Mouse (Mus musculus) adrenal gland, adult 18-20 months (tissue): ENCODE measurements around the gene Epsti1. TPM values are rescaled to one million over a fixed set of nuclear protein-coding genes. Genes with fewer than 3 reads are reported as not detected.
"Not testable (repeated sequence)": the region's sequence is repeated elsewhere in the genome, so short reads cannot be mapped to it uniquely, and the experiment has no call there.

Source experiments
- DNase-seq, 2 experiments: peaks; one replicate each; pipeline ENCODE4 v3.0.0; 2021 to 2022; ENCODE audit warnings: low spot score in 2 of 2
- long read RNA-seq, 2 experiments: library from polyadenylated mRNA; stranded (forward); transcript quantifications; one replicate each; pipeline ENCODE4 v2.0.0; 2021
- total RNA-seq, 2 experiments: library from RNA; stranded (reverse); gene quantifications; 1 replicate in 1 of 2; 2 replicates in 1 of 2; pipeline ENCODE4 v1.2.3; 2021

Gene Epsti1
- 1 to 10 TPM; 2.2 to 2.5 TPM for total RNA-seq
- long read RNA-seq, experiment 1, partial matches to known transcripts = 0 of 3 reads
- long read RNA-seq, experiment 1, other reads (novel, unspliced or antisense) = 0 of 3 reads
- long read RNA-seq, experiment 2 = 0 reads

DNA sequence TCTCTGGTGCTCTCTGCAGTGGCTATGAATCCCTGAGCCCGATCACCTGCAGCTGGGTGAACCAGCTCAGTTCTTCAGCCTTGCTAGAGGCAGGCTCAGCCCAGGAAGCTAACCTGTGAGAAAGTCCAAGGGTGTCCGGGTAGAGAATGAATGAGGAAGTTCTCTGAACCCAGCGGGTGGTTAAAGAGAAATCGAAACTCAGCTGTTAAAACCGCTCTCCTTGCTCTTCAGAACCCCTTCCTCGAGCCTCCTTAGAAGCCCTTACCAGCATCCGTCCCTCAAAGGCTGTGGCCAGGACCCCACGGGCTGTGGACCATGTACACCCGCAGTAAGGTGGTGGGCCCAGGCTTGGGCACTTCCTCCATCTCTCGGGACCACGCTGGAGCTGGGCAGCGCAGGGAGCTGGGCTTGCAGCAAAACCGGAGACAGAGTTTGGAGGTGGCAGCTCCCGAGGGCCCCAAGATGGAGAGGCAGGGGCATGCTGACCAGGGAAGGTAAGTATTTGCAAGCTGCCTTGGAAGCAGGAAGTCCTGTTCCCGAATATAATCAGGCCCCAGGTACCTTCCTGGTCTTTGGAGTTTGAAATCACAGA, at the start of gene Epsti1:
Gene Epsti1, plus strand, starts transcription at position 69 of the 592 bp plus-strand sequence.
- no peak for DNase-seq

DNA sequence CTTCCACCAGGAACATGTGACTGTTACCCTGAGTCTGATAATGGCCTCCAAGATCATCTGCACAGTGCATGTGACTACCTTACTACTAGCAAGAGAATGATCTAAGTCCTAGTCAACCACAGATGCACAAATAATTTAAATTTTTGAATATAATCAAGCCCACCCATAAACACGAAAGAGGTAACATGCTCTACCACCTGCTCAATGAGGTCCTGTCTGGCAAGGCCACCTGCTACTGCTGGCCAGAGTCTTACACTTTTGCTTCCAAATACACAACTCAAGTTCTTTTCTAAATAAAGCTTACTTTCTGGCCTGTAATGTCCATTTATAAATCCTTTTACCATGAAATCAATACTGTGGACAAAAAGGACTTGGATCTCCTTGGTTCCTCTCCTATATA, 44.1 kb upstream of the Epsti1 start:
- no peak for DNase-seq

DNA sequence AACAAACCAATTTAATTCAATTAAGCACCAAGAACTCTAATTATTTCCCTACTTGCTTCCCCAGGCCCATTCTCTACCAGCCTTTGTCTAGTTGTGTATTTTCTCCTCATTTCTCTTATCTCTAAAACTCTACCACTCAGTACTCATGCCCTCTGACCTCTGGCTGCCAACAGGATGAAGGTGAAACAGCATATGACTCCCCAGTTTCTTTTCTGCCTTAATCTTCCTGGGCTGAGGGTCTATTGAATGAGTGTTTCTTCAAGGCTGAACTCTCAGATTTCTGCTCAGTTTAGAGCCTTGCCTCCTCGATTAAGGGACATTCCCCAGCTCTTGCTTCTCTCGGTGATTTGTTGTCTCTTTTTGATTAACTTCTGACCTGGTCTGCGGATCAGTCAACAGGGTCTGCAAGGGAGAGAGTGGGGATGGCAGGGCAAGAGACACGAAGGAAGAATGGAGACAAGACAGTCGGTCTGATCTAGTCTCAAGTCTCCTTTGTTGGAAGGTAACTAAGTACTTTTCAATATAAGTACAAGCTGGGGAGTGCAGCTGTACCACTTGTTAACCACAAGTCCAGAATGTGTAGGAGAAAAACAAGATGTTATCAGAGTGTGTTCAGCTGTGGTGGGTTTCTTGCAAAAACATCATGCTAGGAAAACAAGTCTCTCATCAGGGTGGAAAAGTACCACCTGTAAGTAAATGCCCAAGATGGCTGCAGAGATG, 43.0 kb upstream of the Epsti1 start:
- no peak for DNase-seq

DNA sequence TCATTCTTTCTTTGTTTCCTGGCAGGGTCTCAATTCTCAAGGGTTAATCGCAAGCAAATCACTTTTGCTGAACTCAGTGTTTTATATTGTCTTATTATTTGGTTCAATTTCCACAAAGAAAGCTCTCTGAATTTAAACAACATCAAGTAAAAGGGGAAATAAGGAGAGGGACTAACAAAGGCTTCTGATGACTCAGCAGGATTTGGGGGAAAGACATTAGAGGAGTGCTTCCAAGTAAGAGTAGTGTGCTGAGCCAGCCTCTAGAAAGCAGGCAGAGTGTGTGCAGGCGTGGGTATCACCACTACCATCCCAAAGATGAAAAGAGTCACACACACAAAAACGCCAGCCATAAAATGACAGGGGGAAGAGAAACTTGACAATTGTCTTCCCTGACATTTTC, 40.0 kb upstream of the Epsti1 start:
- DNase-seq = no peak

DNA sequence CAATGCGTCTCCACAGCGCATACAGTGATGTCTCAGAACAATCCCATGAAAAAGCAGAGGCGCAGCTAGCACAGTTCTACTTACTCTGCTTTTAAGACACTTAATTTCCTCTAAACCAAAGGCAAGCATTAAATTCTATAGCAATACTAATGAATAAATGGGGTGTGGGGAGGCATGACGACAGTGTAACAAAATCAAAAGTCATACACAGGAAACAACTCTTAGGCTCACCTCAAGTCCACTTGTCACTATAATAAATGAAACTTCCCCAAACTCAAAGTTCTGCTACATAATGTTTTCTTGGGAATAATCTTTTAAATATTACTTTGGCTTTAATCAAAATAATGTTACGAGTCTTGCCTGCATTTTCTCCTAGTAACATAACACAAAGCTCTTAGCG, 39.5 kb upstream of the Epsti1 start:
- DNase-seq = no peak

DNA sequence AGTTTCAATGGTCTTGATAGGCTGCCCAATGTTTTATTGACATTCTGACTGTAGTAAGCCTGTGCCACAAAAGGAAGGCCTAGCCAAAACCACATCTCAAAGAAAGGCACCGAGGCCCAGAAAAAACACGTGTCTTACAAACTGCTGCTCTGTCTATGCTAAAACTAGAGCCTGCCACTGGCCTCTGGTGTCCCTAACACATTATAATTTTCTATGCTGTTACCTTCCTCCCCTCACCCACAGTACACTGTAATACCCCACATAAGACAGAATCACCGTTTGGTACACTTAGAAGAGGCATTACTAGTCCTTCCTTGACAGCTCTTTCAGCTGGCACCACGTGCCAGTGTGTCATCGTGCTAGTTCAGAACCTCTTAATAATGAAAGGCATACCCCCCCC, 36.4 kb upstream of the Epsti1 start:
- DNase-seq = no peak

DNA sequence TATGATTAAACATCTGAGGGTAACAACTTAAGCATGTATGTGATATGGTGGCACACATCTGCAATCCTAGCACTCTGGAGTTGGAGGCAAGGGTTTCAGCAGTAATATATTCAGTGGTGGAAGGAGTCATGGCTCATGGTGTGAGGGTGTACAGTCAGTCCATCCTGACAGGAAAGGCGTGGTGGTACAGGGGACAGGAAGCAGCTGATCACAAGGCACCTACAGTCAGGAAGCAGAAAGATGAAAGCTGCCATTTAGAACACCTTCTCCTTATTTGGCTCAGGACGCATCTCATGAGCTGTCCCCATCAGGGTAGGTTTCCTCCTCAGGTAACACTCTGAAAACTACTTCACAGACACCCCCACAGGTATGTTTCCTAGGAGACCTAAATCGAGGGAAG, 33.1 kb upstream of the Epsti1 start:
- DNase-seq = no peak

DNA sequence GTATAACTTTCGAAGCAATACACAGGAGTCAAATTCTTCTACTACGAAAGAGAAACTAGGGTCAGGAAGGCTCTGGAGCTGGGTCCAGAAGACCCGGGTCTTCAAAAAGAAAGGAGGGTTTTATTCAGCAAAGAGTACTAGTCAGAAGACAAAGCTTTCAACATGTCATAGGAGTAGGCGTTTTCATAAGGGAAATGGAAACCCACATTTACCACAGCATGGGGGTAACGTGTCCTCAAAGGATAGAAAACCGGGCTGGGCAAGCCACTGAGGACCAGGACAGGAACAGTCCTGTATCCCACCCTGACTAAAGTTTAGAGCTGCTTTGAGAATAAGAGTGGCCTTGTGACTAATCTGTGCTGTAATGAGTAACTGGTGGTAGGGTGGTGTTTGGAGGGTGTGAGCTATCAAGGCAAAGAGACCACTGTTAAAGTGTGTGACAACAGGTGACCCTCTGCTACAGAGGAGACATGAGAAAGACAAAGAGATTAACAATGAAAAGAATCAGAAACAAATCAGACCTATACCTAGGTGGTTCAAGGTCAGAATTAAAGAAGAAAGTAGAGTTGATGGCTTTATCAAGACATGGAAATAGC, 32.6 kb upstream of the Epsti1 start:
- no peak for DNase-seq

DNA sequence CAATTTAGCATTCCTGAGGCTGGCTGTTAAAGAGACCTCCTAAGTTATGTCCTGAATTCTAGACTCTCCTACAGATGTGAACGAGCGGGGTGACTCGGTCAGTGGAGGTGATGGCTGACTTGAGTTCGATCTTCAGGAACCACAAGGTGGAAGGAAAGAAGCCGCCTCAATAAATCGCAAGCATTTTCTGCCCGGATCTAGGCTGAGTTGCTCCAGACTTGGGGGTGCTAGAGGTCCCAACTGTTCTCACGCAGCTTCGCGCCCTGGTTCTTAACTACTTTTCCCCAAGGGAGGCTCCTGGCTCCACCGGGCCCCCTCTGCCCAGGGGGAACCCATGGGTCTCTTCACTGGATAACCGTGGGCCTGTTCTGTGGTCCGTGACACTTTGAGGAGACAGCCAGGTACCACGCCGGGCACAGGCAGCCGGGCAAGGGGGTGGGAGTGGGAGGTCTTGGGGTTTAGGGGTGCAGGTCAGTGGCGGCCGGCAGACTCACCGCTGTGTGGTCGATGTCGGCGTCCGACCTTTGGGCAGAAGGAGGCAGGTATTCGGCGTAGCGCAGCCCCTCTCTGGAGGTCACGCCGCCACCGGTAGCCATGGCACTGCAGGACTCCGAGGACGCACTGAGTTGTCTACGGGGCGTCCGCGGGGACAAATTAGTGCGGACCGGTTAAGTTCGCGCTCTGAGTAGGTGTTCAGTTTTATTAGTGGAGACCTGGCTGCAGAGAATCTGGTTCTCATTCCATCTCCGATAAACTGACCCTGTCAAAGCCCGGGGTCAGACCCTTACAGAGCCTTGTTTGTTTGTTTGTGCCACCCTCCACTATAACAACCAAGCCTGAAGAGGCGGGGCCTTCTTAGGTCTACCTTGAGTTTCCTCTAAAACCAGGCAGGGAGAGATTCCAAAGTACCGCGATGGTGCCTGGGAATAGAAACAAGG, 29.5 kb upstream of the Epsti1 start, which contains the start of gene Dnajc15:
Gene Dnajc15, minus strand, starts transcription at position 822 of the 938 bp plus-strand sequence.
- DNase-seq = peak; percentile 90 to 94

DNA sequence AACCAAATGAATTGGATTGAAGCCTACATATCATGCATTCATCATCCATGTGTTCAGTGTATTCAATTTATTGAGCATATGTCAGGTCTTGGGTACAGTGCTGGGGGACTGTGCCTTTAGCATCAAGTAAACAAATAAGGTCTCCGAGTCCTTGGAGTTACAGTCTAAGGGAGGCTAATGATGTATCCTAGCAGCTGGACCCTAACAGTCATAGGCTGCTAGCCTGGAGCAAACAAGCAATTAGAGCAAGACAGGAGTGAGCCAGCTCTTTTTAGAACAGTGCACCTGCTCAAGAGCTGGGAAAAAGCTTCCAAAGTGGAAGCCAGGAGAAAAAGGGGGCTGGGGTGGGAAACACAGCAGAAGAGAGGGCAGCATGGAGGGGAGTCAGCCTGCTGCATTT, 27.8 kb upstream of the Epsti1 start:
- DNase-seq = no peak

DNA sequence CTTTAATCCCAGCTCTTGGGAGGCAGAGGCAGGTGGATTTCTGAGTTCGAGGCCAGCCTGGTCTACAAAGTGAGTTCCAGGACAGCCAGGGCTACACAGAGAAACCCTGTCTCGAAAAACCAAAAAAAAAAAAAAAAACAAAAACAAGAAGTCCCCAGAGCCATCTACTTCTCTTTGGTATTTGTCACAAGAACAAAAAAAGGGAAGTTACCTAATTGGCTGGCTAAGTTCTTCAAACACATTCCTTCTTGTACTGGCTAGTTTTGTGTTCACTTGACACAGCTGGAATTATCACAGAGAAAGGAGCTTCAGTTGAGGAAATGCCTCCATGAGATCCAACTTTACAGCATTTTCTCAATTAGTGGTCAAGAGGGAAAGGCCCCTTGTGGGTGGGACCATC, 26.2 kb upstream of the Epsti1 start:
- not testable (repeated sequence) for DNase-seq

DNA sequence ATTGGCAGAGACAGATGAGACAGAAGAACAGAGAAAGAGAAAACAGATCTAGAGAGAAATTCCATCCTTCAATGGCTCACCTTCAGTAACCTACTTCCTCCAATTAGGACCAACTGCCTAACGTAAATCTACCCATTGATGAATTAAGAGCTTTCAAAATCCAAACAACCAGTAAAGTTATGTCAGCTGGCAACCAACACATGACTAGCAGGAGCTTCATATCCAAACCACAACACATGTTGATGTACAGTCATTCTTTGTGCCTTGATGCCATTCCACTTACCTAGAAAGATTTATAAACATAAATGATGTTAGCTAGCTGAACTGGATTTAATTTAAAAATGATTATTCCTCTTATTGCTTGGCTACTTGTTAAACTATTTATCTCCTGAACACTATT, 22.0 kb upstream of the Epsti1 start:
- no peak for DNase-seq

DNA sequence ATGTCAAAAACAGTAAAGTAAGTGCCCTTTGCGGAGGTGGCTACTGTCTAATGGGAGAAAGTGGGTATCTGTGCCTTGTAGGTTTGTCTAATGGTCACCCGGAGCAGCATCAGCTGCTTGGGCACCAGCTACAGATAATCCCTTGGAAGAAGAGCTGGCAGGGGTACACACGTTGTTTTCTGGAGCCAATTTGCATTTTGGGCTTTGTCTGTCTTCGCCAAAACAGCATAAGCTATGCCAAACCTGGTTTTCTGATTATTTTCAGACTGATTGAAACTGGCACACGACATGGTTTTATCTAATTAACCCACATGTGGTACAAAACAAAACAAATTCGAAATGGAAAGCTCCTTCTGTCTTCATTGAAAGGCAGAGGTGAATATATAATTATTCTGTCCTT, 21.4 kb upstream of the Epsti1 start:
- DNase-seq = no peak

DNA sequence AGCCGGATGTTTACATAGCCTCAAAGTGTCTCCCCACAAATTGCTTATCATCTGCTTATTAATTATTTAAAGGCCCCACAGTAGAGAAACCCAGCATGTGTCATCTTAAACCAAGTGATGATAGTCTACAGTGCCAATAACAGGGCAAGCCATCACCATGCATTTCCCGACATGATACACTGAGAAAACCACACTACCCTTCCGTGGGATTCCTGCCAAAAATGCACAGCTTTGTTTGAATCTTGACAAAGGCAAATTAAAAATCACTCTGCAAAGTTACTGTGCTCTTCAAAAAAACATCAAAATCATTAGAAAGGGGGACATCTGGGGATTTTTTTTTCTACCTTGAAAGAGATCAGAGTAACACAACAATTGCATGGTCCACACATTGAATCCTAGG, 17.7 kb upstream of the Epsti1 start:
- no peak for DNase-seq

DNA sequence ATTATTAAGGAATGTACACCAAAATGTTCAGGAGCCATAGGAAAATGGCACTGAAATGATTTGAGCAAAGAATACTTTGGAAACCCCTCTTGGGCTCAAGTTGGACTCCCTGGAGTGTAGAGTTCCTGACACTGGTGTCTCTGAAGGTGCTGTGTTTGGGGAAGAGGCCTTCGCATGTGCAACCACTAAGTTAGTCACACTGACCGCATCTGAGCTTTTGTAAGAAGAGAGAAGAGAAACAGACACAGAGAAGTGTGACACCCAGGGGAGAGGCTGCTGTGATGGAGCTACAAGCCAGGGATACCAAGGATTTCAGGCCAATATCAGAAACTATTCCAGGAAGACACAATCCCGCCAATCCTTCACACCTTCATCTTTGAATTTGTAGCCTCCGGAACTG, 17.1 kb upstream of the Epsti1 start:
- no peak for DNase-seq

DNA sequence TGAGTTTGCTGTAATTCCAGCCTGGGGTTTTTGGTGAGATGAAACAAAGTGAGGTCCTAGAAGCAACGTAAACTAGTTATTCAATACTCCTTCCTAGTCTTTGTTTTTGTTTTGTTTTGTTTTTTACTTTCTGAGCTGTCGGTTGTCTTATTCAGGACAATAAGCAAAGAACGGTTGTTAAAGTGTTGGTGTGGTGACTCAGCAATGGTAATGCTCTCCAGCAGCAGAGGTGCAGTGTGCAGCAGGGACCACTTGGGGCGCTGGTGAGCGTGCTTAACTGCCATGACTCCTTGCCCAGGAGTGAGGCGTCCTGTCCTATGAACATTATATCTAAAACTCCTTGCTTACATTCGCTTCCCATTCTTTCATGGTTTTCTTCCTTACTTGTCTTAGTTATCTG, 14.1 kb upstream of the Epsti1 start:
- no peak for DNase-seq

DNA sequence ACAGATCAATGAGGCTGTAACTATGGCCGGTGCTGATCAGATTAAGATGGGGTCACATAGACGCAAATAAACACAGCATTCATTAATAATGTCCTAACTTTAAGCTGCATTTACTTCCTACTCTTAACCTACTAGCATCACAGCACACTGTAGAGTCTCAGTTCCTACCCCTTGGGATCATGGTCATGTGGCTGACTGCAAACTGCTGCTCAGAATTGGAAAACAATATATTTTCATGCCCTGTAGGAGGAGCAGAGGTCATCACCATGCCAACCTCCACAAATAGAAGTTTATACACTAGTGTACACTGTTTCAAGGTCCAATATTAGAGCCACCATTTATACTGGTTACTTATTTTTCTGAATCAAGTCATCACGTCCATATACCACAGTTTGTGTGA, 8.1 kb upstream of the Epsti1 start:
- DNase-seq = no peak

DNA sequence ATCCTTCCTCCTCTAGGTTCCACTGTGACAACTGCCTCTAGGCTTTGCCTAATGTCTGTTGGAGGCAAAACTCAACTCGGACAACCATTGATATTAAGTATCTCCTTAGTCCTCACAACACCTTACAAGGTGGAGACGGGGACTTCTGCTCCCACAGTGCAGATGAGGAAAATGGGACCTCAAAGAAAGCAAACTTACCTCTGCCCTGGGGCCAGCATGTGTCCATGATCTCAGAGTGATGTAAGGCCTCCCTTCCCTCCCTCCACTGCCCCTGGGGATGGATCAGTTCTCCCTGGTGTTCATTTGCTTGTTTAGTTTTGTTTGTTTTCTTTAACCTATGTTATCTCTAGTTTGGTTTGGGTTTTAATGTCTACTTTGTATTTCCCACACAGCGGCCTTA, 1.5 kb upstream of the Epsti1 start:
- DNase-seq = no peak

DNA sequence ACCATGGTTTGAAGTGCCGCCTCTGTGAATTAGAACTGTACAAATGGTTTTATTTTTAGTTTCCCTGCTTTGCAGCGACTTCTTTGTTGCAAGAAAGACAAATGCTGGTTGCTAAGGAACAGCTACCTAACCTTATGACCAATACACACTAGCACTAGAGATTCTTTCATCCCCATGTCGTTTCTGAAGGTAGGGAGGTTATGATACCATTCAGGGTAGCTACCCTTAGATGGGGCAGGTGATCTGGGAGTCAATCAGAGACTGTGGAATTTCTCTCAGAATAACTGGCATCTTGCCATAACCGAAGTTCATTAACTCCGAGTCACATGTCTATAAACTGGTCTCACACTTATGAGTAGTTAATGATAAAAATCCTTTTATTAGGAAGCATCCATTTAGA, 1.4 kb downstream of the Epsti1 start:
- DNase-seq = no peak

DNA sequence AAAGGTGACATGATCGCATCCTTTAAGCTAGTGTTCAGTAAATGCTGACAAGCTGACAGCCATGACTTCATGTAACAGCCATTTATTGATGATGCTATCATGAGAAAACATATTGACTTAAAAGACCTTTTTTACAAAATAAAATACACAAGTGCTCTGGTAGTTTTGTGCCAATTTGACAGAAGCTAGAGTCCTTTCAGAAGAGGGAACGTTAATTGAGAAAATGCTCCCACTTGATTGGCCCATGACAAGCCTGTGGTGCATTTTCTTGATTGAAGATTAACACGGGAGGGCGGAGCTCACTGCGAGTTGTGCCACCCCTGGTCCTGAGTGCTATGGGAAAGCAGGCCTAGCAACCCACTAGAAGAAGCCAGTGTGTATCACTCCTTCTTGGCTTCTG, 2.5 kb downstream of the Epsti1 start:
- no peak for DNase-seq

DNA sequence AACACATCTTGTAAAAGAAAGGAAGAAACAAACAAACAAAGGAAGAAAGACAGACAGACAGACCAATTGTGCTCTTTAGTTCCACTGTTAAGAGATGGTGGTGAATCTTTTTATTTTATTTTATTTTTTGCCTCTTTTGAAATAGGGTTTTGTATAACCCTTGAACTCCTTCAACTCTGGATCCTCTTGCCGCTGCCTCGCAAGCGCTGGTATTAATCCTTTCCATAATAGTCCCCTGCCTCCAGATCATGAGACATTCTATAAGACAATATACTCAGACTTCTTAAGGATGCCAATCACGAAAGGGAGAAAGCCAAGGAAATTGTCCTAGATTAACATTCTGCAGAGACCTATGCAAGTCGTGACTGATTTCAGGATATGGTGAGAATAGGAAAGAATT, 11.7 kb downstream of the Epsti1 start:
- DNase-seq = no peak
